Mouse (Mus musculus) v-Abl transformed pro-B cells (cell line): ENCODE measurements at regions not wholly inside any gene's neighbourhood (a gene's known extent, or its start where the extent isn't known, plus 50 kb on each side); places are given as distances from the start of the nearest gene placed in this dataset.

Experiments
- in situ Hi-C, 2 experiments: fragments of 400-800 bp; cut with MboI; formaldehyde crosslinking; loops; one replicate each; pipeline ENCODE4 v1.15.1; 2025; ENCODE audit not compliant: unreplicated experiment in 2 of 2

DNA sequence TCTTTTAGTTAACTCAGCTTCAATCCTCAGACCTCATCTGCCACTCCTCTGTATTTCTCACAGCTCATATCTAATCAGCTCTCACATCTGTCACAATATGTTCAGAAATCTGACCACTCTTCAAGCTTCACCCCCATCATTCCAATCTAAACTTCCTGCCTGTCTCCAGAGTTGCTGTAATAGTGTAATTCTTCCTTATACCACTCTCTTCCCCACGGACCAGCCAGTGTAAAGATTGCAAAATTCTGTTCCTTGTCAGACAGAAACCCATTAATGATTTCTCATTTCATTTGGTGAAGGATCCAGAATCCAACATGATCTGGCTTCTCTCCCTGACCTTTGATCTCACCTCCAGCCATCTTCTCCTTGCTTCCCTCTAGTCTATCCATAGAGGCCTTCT is 250.2 kb upstream of the Slc30a5 start:
- in situ Hi-C loops, result no loop called here

- in situ Hi-C loops, result no loop called here
These were observed 235.3 kb upstream of the Slc30a5 start for GRCm38 (mm10) chr13:101068489-101068888.

DNA sequence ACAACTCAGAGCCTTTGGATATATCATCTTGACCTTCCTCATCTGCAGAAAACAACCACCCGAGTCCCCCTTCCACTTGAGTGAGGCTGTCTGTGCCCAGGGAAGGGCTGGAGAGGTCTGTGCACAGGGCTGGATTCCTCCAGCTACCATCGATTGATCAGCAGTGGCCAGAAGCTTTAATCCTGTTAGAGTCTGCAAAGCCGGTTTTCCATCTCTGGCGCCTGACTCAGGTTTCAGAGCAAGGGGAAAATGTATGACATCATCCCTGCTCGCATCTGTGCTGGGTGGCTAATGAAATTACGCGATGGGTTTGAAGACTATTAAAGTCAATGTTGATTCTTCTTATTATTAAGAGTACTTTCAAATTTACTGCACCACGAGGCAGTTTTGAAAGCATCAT is 229.4 kb upstream of the Slc30a5 start:
- in situ Hi-C loops, result no loop called here

DNA sequence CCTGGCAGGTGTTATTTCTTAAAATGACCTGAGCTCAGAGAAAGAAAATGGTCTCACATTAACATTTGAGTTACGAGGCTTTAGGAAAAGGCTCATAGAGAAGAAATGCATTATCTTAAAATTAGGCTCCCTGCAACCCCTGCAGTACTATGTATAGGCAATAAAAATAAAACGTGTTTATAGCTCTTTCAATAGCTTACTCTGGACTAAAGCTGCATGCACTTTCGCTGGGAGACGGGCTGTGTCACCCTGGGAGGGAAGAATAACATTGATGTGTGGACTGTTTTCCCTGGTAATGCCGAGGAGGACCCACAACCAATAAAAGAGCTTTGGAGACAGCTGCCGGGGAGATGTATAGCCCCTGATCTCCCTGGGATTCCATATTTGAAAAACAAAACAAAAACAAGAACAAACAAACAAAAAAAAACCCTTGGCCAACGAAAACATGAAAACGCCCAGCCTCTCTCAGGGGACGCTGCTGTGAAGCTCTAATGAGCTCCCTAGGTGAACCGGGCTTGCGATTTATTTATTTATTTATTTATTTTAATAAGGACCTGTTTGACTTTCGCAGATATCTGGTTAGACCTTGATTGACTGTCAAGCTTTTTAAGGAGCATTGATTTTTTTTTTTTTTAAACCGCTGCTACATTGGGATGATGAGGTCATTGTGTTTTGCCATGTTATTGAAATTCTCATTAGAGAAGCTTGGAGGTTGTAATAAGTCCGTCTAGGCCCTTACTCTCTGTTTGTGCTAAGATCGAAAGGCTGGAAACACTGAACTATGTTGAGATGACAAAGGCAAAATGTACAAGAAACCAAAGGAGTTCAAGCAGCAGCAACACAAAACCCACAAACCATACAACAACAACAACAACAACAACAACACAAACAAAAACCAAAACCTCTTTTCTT is 228.3 kb upstream of the Slc30a5 start:
- in situ Hi-C loops, result no loop called here

- in situ Hi-C loops, result no loop called here
These were observed 216.3 kb upstream of the Slc30a5 start for GRCm38 (mm10) chr13:101049511-101049910.

- in situ Hi-C loops, result no loop called here
These were observed 199.4 kb upstream of the Slc30a5 start for GRCm38 (mm10) chr13:101032594-101032993.

DNA sequence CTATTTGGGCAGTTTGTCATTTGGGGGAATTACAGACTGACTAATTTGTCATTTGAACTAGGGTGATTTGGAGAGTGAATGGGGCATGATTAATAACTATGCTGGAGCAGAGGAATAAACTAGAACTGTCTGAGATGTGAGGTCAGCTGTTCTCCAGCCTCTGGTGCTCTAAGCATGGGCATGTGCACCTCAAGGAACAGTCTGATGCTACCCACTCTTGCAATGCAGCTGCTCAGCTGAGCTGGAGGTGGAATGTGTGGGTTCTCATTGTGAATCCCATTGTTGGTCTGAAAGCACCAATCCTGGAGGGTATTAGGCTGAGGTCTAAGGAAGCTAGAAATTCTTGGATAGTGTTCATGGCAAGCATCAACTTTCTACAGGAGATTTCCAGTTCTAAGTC is 192.8 kb upstream of the Slc30a5 start:
- in situ Hi-C loops, result no loop called here

DNA sequence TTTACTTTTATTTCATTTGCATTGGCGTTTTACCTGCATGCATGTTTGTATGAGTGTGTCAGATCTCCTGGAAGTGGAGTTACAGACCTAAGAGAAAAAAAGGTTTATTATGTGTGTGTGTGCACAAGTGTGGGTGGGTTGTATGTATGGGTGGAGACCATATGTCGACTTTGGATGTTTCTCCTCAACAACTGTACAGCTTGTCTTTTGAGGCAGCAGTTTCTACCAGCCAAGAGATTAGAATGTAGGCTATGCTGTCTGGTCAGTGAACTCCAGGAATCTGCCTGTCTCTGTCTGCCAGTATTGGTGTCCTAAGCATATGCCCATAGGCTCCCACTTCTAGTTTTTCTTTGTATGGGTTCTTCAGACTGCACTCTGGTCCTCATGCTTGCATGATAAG is 192.3 kb upstream of the Slc30a5 start:
- in situ Hi-C loops, result no loop called here

- in situ Hi-C loops, result no loop called here
These were observed 191.7 kb upstream of the Slc30a5 start for GRCm38 (mm10) chr13:101024971-101025370.

DNA sequence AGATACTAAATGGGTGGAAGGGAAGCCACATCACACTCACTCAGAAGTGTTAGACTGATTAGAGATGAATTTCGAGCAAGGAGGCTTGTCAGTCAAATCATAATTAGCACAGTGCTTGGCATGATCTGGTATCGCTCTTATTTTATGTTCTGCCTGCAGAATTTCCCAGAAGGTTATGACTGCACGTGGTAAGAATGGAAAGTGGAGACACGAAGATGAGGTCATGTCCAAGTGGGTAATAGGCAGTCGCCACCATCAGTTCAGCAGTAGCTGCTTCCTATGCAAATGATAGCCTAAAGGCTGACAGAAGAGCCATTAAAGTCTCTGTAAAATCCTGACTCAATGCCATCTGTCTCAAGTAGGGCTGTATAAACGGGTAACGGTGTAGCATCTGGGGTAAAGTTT is 186.0 kb upstream of the Slc30a5 start:
- in situ Hi-C loops, result no loop called here

DNA sequence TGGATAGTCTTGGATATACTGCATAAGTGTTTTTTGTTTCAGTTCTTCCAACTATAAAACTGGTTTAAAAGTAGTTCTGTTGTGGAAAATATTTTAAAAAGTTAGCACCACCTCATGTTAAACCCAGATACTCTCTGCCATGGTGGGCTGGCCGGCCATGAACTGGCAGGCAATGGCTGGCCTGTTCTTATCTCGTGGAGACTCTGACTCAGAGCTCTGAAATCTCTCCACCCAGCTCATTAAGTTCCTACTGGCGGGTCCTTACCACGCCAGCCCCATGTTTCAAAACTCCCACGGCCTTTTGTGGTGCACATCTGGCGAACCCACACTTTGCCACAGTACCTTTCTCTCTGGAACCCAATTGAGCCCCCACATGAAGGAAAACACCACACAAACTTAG is 183.8 kb upstream of the Slc30a5 start:
- in situ Hi-C loops, result no loop called here

DNA sequence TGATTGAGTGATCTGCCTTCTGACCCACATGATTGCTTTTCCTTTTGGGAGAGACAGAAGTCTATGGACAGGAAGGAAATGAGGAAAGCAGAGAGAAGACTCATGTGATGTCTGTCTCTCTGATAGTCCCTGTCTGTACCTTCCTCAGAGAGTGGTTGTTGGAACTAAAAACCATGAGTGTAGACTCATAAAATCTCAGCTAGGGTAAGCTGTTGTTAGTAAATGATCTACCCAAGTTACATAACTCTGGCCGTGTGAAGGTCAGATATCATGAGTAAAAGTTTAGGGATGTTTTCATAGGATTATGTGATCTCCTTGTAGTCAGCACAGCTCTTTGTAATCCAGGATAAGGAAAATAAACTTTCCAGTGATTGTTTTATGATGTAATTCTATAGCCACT is 183.0 kb upstream of the Slc30a5 start:
- in situ Hi-C loops, result no loop called here

- in situ Hi-C loops, result no loop called here
These were observed 182.2 kb upstream of the Slc30a5 start for GRCm38 (mm10) chr13:101015435-101015834.

DNA sequence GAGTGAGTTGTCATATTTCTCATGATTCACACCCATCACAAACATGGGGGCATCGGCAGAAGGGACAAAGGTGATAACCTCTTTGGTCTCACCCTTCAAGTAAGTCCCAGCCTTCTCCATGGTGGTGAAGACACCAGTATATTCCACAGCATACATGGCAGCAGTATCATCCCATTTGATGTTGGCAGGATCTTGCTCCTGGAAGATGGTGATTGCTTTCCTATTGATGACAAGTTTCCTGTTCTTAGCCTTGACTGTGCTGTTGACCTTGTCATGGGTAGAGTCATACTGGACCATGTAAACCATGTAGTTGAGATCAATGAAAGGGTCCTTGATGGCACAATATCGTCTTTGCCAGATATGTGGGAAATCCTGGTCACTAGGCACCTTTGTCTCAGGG is 180.4 kb upstream of the Slc30a5 start:
- in situ Hi-C loops, result no loop called here

GRCm38 (mm10) chr13:100990646-100991045 is 157.4 kb upstream of the Slc30a5 start:
- in situ Hi-C loops, result no loop called here

- in situ Hi-C loops, result no loop called here
These were observed 155.7 kb upstream of the Slc30a5 start for GRCm38 (mm10) chr13:100988671-100989531.

- in situ Hi-C loops, result no loop called here
These were observed 154.9 kb upstream of the Slc30a5 start for GRCm38 (mm10) chr13:100988116-100988515.

GRCm38 (mm10) chr13:100975741-100976140 is 142.5 kb upstream of the Slc30a5 start:
- in situ Hi-C loops, result no loop called here

GRCm38 (mm10) chr13:100971080-100972017 is 138.1 kb upstream of the Slc30a5 start:
- in situ Hi-C loops, result no loop called here

DNA sequence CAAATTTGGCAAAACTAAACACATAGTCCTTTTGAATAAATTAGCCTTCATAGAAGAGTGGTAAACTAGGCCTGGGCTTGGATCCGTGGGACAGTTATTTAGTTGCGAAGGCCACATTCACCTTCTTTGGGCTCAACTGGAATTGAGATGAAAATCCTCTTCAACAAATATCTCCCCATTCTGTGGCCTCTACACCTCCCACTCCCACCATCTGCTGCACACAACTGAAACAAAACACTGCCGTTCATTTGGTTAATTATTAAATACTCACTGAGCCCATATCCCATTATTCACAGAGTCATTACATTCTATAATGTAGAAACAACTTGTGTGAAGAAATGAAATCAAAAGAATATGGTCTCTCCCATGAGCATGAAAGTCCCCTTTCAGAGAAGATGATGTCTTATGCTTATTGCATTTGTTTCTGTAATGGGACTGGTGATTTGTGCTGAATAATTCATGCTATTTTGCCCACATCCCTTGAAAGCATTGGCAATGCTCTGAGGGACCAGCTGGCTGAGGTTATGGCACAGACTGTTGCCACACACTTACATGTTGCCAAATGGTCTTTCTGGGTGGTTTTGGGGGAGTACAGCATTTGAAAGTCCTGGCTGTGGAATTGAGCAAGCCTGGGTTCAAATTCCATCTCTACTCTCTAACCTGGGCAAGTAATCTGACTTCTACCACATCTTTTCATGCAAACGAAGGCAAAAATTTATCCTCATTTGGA is 129.7 kb upstream of the Slc30a5 start:
- in situ Hi-C loops, result no loop called here
